Mouse (Mus musculus) limb, embryonic 12.5 days (tissue): ENCODE results near the gene Ccdc107. TPM values are rescaled to one million over a fixed set of nuclear protein-coding genes. Genes with fewer than 3 reads are reported as not detected.
A peak's percentile ranks its signal among the peaks of the same experiment; 100 is the strongest.
"Not testable (repeated sequence)": the region's sequence is repeated elsewhere in the genome, so short reads cannot be mapped to it uniquely, and the experiment has no call there.

Source experiments
- ATAC-seq: fragments of 200-750 bp; cut with Nextera tagmentation; 2 replicates; pipeline ENCODE4 v1.8.0; 2017; ENCODE audit warnings: low read depth, moderate TSS enrichment; ENCODE audit not compliant: insufficient number of reproducible peaks, insufficient read depth, low FRiP score, low TSS enrichment
- H3K27ac ChIP-seq: fragments of 300-500 bp; sonication (generic); 2 replicates; pipeline ENCODE4 v1.5.1; 2016; ENCODE audit warnings: mild to moderate bottlenecking, moderate library complexity
- H3K27me3 ChIP-seq: fragments of 300-500 bp; sonication (generic); 2 replicates; pipeline ENCODE4 v1.6.1; 2016; ENCODE audit warnings: mild to moderate bottlenecking, moderate library complexity
- H3K36me3 ChIP-seq: fragments of 300-500 bp; sonication (generic); 2 replicates; pipeline ENCODE4 v1.6.1; 2016; ENCODE audit warnings: mild to moderate bottlenecking, moderate library complexity
- H3K4me1 ChIP-seq: fragments of 300-500 bp; sonication (generic); replicated peaks from 2 replicates; pipeline ENCODE4 v1.6.1; 2016
- H3K4me2 ChIP-seq: fragments of 300-500 bp; sonication (generic); 2 replicates; pipeline ENCODE4 v1.6.1; 2016; ENCODE audit warnings: mild to moderate bottlenecking, moderate library complexity
- H3K4me3 ChIP-seq: fragments of 300-500 bp; sonication (generic); replicated peaks from 2 replicates; pipeline ENCODE4 v1.5.1; 2016; ENCODE audit warnings: mild to moderate bottlenecking
- H3K9ac ChIP-seq: fragments of 300-500 bp; sonication (generic); replicated peaks from 2 replicates; pipeline ENCODE4 v1.6.1; 2016; ENCODE audit warnings: mild to moderate bottlenecking, moderate library complexity
- H3K9me3 ChIP-seq: fragments of 300-500 bp; sonication (generic); 2 replicates; pipeline ENCODE4 v1.6.1; 2016; ENCODE audit warnings: mild to moderate bottlenecking, moderate library complexity
- WGBS: fragments of 180-500 bp; shearing (Covaris S2); methylation state at CpG from one replicate; pipeline ENCODE4 v1.1.7; 2016; 5-methylcytosine and 5-hydroxymethylcytosine counted together
- polyA plus RNA-seq: library from polyadenylated mRNA; unstranded; fragments of >200 nt; fragmentation: Nextera tagmentation; extraction: Ambion mirVana; gene quantifications from 2 replicates; pipeline ENCODE4 v1.2.1, GENCODE M21; 2016

Gene Ccdc107
- polyA plus RNA-seq, 1 experiment from 2014 or later: 62.0 TPM

- not testable (repeated sequence) for H3K4me2 ChIP-seq, H3K27ac ChIP-seq, H3K4me3 ChIP-seq, H3K9me3 ChIP-seq, H3K9ac ChIP-seq, H3K4me1 ChIP-seq, H3K27me3 ChIP-seq, ATAC-seq, H3K36me3 ChIP-seq
- WGBS: 87% methylated on average over 5 of the region's 5 CpGs
These were observed 7.0 kb upstream of the Ccdc107 start for GRCm38 (mm10) chr4:43485666-43486065.

GRCm38 (mm10) chr4:43489611-43490010 lies 3.1 kb upstream of the Ccdc107 start:
- Histone ChIP-seq H3K9ac (no peak overlapping the region), H3K9me3 (peaks cover 3% of the 10 kb centered on the region; the same call in 1 of the 2 replicates), H3K36me3 (no peaks in the 10 kb centered on the region), H3K4me3 (no peak overlapping the region), H3K27ac (no peak overlapping the region), H3K4me2 (no peak overlapping the region), H3K4me1 (peaks cover 7% of the 10 kb centered on the region), H3K27me3 (no peaks in the 10 kb centered on the region)
- WGBS: 92% methylated on average over 3 of the region's 3 CpGs
- ATAC-seq: no peak

- no peak for ATAC-seq
- Histone ChIP-seq H3K4me1 (peaks cover 14% of the 10 kb centered on the region), H3K4me3 (no peak overlapping the region), H3K9ac (no peak overlapping the region), H3K4me2 (no peak overlapping the region), H3K9me3 (peaks cover 3% of the 10 kb centered on the region; the same call in 1 of the 2 replicates), H3K27me3 (no peaks in the 10 kb centered on the region), H3K27ac (no peak overlapping the region), H3K36me3 (peaks cover 8% of the 10 kb centered on the region)
- 89% methylated on average over 5 of the region's 5 CpGs for WGBS
These were observed 1.9 kb upstream of the Ccdc107 start for GRCm38 (mm10) chr4:43490801-43491200.

- H3K27ac ChIP-seq: peak overlapping the region; percentile 94; the same call in 1 of the 2 replicates
- H3K36me3 ChIP-seq: peaks cover 22% of the 10 kb centered on the region
- WGBS: 46% methylated on average over 12 of the region's 12 CpGs
- peak overlapping the region; percentile 56 for H3K4me2 ChIP-seq
- H3K27me3 ChIP-seq: no peaks in the 10 kb centered on the region
- peaks cover 14% of the 10 kb centered on the region for H3K4me1 ChIP-seq
- H3K9ac ChIP-seq: no peak overlapping the region
- peak overlapping the region; percentile 62 for H3K4me3 ChIP-seq
- ATAC-seq: no peak
- peaks cover 3% of the 10 kb centered on the region; the same call in 1 of the 2 replicates for H3K9me3 ChIP-seq
These were observed 439 bp upstream of the Ccdc107 start for GRCm38 (mm10) chr4:43492101-43492820.

- Histone ChIP-seq H3K4me2 (peak overlapping the region; percentile 56), H3K9me3 (peaks cover 3% of the 10 kb centered on the region; the same call in 1 of the 2 replicates), H3K27me3 (no peaks in the 10 kb centered on the region), H3K4me3 (peak overlapping the region; percentile 62), H3K4me1 (peaks cover 24% of the 10 kb centered on the region), H3K36me3 (peaks cover 31% of the 10 kb centered on the region), H3K27ac (peak overlapping the region; percentile 94), H3K9ac (peak overlapping the region; percentile 82)
- under 1% methylated on average over 47 of the region's 47 CpGs for WGBS
- peak; percentile 87 for ATAC-seq
These were observed 616 bp downstream of the Ccdc107 start for GRCm38 (mm10) chr4:43493186-43493845.

- no peak for ATAC-seq
- H3K4me2 ChIP-seq: peak overlapping the region; percentile 56
- H3K9ac ChIP-seq: peak overlapping the region; percentile 82
- H3K27ac ChIP-seq: peak overlapping the region; percentile 94
- no peaks in the 10 kb centered on the region for H3K27me3 ChIP-seq
- H3K4me3 ChIP-seq: peak overlapping the region; percentile 62
- peaks cover 31% of the 10 kb centered on the region for H3K36me3 ChIP-seq
- H3K9me3 ChIP-seq: peaks cover 3% of the 10 kb centered on the region; the same call in 1 of the 2 replicates
- WGBS: 4% methylated on average over 9 of the region's 9 CpGs
- peaks cover 29% of the 10 kb centered on the region for H3K4me1 ChIP-seq
These were observed 1.1 kb downstream of the Ccdc107 start for GRCm38 (mm10) chr4:43493846-43494240.

- Histone ChIP-seq H3K27me3 (no peaks in the 10 kb centered on the region), H3K4me1 (peaks cover 33% of the 10 kb centered on the region), H3K36me3 (peaks cover 31% of the 10 kb centered on the region), H3K27ac (no peak overlapping the region), H3K4me3 (no peak overlapping the region), H3K9me3 (no peaks in the 10 kb centered on the region), H3K4me2 (no peak overlapping the region), H3K9ac (no peak overlapping the region)
- no peak for ATAC-seq
- WGBS: 68% methylated on average over 6 of the region's 6 CpGs
These were observed 3.9 kb downstream of the Ccdc107 start for GRCm38 (mm10) chr4:43496587-43496986.

- no peaks in the 10 kb centered on the region for H3K27me3 ChIP-seq
- no peak overlapping the region for H3K27ac ChIP-seq
- no peaks in the 10 kb centered on the region for H3K9me3 ChIP-seq
- 94% methylated on average over 8 of the region's 8 CpGs for whole genome bisulfite sequencing
- 0 out of 2 replicates have a peak overlapping the region, but pooled peaks have one; percentile 63 for H3K4me3 ChIP-seq
- ATAC-seq: no peak
- H3K4me2 ChIP-seq: peak overlapping the region; percentile 73
- H3K9ac ChIP-seq: no peak overlapping the region
- peaks cover 31% of the 10 kb centered on the region for H3K36me3 ChIP-seq
- peaks cover 33% of the 10 kb centered on the region for H3K4me1 ChIP-seq
These were observed 4.7 kb downstream of the Ccdc107 start for GRCm38 (mm10) chr4:43497405-43497804.

GRCm38 (mm10) chr4:43497946-43498345 lies 5.2 kb downstream of the Ccdc107 start:
- peak overlapping the region; percentile 47 for H3K9ac ChIP-seq
- 75% methylated on average over 4 of the region's 4 CpGs for WGBS
- ATAC-seq: no peak
- peak overlapping the region; percentile 73 for H3K4me2 ChIP-seq
- peaks cover 31% of the 10 kb centered on the region for H3K36me3 ChIP-seq
- H3K9me3 ChIP-seq: no peaks in the 10 kb centered on the region
- H3K4me3 ChIP-seq: peak overlapping the region; percentile 63
- H3K27ac ChIP-seq: 0 out of 2 replicates have a peak overlapping the region, but pooled peaks have one; percentile 45
- peaks cover 33% of the 10 kb centered on the region for H3K4me1 ChIP-seq
- H3K27me3 ChIP-seq: no peaks in the 10 kb centered on the region

GRCm38 (mm10) chr4:43498983-43499382 lies 6.3 kb downstream of the Ccdc107 start:
- no peak for ATAC-seq
- peak overlapping the region; percentile 56; the same call in 1 of the 2 replicates for H3K27ac ChIP-seq
- WGBS: 14% methylated on average over 8 of the region's 8 CpGs

More at GRCm38 (mm10) chr4:43498983-43499382, 6.3 kb downstream of the Ccdc107 start:
- H3K9ac ChIP-seq: peak overlapping the region; percentile 63
- peaks cover 31% of the 10 kb centered on the region for H3K4me1 ChIP-seq
- no peaks in the 10 kb centered on the region for H3K9me3 ChIP-seq
- H3K4me3 ChIP-seq: peak overlapping the region; percentile 63
- peak overlapping the region; percentile 73 for H3K4me2 ChIP-seq
- H3K27me3 ChIP-seq: no peaks in the 10 kb centered on the region
- peaks cover 31% of the 10 kb centered on the region for H3K36me3 ChIP-seq
